Mouse (Mus musculus) cerebellum, postnatal 10 days (tissue): ENCODE measurements around the gene Gm20388.

Experiments used
- DNase-seq, 2 experiments: peaks; one replicate each; pipeline ENCODE4 v3.0.0; 2021; ENCODE audit warnings: mixed read lengths in 2 of 2

Gene Gm20388

GRCm38 (mm10) chr8:124294425-124294824 is 4383.8 kb downstream of the Gm20388 start:
- no peak for DNase-seq

DNA sequence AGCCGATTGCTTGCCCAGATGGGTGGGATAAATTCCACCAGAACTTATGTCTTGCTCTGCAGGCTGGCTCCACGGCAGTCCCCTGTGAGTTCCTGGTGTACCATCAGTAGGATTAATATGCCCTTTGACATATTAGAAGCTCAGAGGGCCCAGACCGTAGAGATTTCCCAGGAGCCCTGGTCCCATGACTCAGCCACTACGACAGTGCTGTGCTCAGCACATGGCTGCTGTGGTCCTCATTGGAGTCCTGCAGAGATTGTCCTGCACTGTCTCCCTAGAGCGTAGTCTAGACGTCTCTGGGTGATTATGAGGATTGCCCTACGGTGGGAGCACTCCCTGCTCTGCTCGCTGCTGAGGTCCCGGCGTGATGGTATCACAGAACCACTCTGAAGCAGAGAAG is 4384.3 kb downstream of the Gm20388 start:
- DNase-seq = no peak

DNA sequence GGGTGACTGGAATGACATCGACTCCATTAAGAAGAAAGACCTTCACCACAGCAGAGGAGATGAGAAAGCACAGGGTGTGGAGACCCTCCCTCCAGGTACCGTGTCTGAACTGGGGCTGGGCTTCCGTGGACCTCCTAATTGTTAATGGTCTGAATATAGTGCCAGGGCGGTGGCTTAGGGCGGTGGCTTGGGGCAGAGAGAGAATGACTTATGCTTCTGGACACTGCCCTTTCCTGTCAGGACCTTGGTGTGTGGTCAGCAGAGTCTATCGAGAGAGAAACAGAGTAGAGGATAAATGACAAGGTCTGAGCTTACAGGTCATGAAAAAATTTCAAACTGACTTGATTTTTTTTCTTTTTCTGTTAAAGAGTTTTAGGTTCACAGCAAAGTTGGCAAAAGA is 4384.7 kb downstream of the Gm20388 start:
- no peak for DNase-seq

- no peak for DNase-seq
These were observed 4390.9 kb downstream of the Gm20388 start for GRCm38 (mm10) chr8:124301512-124301911.

- no peak for DNase-seq
These were observed 4391.4 kb downstream of the Gm20388 start for GRCm38 (mm10) chr8:124301935-124302555.

GRCm38 (mm10) chr8:124303211-124303902 is 4392.7 kb downstream of the Gm20388 start:
- no peak for DNase-seq

GRCm38 (mm10) chr8:124304141-124304540 is 4393.5 kb downstream of the Gm20388 start:
- no peak for DNase-seq

DNA sequence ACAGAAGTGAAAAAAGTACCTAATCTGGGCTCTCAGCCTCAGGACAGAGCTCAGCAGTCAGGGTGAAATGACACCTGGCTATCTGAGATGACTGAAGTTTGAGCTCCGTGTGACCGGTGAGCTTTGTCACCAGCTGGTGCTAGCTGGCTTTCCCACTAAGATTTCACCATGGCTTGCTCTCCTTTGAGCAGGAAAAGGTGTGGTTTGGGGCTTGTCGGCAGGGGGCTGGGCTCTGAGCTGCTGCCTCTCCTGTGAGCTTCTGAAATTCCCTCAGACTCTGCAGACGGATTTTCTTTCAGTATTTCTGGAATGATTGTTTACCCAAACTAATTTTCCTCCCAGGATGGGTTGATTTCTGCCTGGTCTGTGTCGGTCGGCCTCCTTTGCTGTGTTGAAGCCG is 4395.9 kb downstream of the Gm20388 start:
- DNase-seq = no peak

DNA sequence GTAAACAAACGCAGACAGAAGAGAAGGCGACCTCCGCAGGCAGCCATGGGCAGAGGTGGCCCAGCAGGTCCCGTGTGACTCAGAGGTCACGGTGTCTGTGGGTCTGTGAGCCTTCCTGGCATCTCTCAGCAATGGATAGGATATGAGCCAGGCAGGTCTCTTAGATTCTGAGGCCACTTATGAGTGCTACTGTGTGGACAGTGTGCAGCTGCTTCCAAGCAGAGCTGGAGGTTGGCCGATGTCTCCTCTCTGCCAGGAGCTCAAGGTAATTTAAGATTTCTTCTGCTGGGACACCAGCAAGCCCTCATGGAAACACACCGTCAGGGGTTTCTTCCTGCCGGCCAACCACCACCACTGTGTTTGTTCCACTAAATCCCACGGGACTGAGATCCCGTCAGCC is 4397.1 kb downstream of the Gm20388 start:
- DNase-seq = no peak

GRCm38 (mm10) chr8:124310509-124310908 is 4399.9 kb downstream of the Gm20388 start:
- no peak for DNase-seq

DNA sequence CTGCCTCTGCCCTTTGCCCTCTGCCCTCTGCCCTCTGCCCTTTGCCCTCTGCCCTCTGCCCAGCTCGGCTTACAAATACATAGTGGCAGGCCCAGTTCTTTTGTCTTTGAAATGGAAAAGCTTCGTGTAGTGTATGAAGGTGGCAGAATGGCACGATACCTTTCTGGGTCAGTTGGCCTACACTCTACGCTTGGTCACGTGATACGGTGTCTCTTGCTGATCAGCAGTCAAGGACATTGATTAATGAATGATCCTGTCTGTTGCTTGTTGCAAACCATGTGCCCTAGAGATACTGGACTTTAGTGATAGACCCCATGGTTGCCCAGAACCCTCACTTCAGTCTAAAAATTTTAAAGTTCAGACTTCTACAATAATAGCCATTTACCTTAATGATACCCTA is 4400.5 kb downstream of the Gm20388 start:
- no peak for DNase-seq

DNA sequence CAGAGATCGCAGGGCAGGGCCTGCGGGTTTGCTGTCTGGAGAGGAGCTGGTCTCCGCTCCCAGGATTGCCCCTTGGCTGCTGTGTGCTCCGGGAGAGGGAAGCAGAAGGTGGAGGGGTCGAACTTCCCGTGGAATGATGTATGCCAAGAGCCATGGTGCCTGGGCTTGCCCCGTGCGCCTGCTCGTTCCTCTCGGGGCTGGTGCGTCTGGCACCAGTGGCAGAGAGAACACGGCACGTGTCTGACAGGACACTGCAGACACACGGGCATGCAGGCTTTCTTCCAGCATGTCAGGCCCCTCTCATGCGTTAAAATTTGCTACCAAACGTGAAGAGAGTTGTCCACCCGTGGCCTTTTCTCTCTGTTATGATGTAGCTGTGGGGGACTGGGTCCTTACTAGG is 4401.1 kb downstream of the Gm20388 start:
- DNase-seq = peak; percentile 54

GRCm38 (mm10) chr8:124312228-124312627 is 4401.6 kb downstream of the Gm20388 start:
- DNase-seq = no peak

DNA sequence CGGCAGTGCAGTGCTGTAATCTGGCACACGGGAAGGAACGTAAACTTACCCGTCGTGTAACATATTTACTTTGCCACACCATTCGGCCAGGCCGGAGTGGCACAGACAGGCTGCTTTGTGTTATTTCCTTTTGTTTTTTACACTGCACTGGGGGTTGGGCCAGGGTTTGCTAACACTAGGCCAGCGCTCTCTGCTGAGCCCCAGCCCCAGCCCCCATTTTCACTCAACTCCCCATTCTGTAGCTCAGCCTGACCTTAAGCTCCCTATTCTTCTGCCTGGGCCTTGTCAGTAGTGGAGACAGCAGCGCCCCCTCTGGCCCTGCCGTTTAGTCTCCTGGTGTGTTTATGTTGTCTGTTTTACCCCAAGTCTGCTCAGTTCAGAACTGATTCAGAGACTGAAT is 4404.2 kb downstream of the Gm20388 start:
- peak; percentile 49 to 65 for DNase-seq

GRCm38 (mm10) chr8:124316466-124317136 is 4406.0 kb downstream of the Gm20388 start:
- DNase-seq = peak; percentile 91 to 95

DNA sequence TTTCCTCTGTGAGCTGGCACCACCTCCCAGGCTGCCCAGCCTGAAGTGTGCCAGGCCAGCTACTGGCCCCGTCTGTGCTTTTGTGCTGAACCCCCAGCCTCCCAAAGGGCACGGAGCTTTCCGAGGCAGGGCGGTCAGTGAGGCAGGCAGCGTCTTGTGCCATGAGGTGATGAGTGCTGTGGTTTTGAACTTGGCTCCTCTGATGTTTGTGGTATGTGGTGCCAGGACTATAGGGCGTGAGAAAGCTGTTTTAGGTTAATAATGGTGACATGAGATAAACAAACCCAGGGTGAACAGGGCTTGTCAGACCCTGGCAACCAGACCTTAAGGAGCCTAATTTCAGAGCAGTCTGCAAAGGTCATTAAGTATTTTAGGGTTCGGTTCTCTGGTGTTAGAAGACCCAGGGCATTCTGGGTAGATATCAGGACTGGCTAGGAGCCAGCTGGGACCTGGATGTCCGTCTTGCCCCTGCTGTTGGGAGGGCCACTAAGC is 4406.6 kb downstream of the Gm20388 start:
- peak; percentile 56 to 58 for DNase-seq

DNA sequence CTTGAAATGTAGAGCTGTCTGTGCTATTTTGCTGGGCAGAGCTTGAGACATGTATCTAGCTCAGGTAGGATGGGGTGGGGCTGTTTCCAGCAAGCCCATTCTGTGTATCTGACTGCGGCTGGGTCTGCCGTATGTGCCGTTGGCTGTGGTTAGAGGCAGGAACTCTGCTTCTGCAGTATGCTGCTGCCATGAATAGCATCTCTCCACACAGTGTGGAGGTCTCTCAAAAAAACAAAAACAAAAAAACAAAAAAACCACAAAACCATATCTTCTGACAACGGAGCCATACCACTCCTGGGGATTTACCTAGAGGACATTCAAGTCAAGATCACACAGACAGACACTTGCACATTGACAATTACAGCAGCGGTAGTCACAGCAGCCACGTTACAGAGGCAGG is 4407.2 kb downstream of the Gm20388 start:
- DNase-seq = peak in 1 of 2 experiments; percentile 39

DNA sequence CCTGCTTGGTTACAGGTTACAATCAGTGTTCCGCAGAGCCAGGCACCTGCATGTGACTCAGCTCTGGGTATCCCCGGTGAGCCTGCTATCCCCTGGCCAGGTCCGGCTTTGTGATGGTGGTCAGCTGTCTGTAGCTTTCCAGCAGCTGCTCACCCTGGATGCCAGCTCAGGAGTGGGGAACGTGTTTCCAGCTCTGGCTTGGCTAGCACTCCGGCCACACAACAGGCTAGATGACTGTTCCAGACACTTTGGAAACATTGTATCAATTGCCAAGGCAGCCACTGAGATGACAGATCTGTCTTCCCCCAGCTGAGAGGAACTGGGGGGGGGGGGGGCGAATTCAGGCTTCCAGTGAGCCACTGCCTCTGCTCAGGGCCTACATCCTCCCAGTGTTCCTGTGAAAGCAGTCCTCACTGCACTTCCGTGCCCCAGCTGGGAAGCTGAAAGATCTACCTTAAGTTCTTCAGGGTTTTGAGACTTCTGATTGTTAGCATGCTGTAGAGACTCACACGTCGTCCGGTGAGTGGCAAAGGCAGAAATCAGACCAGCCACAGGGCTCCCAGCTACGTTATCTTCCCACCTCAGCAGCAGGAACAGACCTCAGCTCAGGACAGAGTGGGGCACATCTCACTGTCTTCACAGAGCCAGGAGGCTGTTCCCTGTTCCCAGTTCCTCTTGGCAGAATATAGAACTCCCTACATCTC is 4408.1 kb downstream of the Gm20388 start:
- peak; percentile 70 to 79 for DNase-seq

DNA sequence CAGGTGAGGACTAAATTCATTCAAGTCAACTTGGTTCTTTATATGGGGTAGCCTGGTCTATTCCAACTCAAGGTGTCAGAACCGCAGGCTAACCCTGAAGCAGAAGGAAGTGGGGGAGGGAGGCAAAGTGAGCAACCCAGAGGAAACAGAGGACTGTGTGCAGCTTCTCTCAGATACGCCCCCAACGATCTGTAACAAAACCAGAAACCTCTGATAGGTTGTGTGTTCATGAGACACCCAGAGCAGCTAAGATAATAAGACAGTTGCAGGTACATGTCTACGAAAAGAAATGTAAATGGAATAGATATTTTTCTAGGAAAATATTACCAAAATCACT is 4408.6 kb downstream of the Gm20388 start:
- no peak for DNase-seq

DNA sequence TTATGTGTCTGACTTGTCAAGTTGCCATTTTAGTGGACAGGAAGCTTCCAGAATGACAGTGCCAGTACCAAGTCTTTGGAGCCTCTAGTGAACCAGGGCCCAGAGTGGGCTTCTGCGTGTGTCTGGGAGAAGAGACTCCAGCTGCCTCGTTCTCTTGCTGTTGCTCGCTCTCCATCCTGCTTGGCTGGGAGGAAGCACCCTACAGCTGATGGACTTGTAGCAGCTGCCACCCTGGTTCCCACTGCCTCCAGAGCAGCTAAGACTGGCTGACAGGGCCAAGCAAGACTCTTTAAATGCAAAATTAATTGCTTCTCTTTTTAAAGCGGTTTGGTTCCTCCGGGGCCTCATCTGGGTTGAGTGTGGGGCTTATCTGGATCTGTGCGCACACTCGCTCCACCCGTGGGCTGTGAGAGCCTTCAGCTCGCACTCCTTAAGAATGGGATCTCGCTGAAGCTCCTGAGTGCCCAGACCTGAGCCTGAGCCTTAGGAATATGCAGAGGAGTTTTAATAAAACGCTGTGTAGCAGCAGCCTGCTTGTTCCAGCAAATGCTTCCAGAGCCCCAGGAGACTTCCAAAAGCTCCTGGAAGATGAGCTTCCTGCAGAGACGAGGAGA is 4410.7 kb downstream of the Gm20388 start:
- DNase-seq = peak; percentile 57 to 60

DNA sequence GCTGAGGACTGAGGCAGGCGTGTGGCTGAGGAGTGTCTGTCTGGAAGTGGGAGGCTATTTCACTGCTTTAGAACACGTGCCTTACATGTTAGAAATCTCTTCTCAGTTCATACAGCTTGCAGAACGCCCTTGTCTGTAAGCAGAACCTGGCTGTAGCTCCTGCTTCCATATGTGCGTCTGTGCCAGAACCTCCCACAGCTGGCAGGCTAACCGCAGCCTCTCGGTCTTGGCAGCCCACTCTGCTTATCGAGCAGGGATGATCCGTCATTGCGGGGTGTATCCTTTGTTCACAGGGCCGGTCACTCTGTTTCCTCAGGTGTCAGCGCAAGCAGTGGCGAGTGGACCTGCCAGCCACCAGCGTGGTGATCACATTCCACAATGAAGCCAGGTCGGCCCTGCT is 4412.7 kb downstream of the Gm20388 start:
- DNase-seq = no peak

DNA sequence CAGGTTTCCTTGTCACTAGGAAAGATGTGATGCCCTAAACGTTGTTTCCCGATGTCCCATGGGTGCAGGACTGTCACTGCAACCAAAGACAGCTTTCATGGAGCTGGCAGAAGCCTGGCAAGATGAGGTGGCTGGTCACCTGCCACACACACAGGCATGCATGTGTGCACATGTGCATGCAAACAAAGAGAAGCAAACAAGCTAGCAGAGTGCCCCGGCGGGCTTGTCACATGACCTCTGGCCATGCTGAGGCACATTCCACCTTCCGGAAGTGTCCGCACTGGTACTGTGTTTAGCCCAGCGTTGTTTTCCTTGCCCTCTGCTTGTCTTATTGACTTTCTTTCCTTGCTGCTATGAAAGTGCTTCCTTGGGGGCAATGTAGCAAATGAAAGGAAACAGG is 4417.6 kb downstream of the Gm20388 start:
- no peak for DNase-seq

DNA sequence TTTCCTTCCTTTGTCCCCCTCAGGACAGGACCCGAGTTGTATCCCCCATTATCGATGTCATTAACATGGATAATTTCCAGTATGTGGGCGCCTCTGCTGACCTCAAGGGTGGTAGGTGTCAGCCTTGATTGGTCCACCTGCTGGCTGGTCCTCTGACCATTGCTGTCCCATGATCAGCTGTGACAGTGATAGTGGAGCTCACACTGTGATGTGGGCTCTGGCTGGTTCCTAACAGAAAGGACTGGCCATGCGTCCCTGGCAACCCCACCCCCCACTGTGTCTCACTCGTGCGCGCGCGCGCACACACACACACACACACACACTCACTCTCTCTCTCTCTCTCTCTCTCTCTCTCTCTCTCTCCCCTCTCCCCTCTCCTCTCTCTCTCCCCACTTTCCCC is 4419.0 kb downstream of the Gm20388 start:
- DNase-seq = peak; percentile 46 to 52
